9 mouse cellular contexts compared by ENCODE assay signal in the genomic region with DNA sequence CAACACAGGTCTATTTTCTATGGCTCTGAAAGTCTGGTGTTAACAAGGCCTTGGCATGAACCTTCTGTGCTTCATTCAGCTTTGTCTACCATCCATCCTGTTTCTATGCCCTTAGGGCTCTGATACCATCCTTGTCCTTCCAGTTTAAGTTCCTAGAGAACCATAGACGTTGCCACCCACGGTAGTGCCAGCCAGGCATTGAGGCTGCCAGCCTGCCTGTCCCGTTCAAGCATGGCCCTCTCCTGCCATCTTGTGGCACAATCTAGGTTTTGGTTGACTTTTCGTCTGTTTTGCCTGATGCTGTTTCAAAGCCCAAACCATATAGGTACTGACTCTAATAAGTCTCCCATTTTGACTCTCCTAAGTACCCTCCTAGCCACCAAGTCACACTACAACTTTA. TPM values are rescaled to one million over a fixed set of nuclear protein-coding genes. Genes with fewer than 3 reads are reported as not detected.
DNase-seq lines count a peak whose midpoint lies in the region; ATAC-seq and TF ChIP-seq lines count a peak whose summit lies in the region.
"Had no signal": no experiment of that assay in that cellular context is flagged by ENCODE, and none has a peak within 500 bp of the region (broad histone marks: within the 10 kb centered on the region; RNA-seq: fewer than 3 reads in every experiment).

No protein-coding gene starts in this region.

- in situ Hi-C loops in ES-E14 (cut with MboI; ENCODE audit: low sequenced_read_pairs in 2 of 2, unreplicated experiment in 2 of 2) = loop anchor here in 1 of 2 experiments (10.0 kb wide), 1 partner anchor 413 kb away; no protein-coding TSS in a partner anchor

- H3K9me3 ChIP-seq in ES-E14 (ENCODE audit: control insufficient read depth, insufficient read depth, low read depth, low read length) = no peaks in the 10 kb centered on the region
- H3K9me3 ChIP-seq in forebrain, embryonic 13.5 days (replicated peaks) = no peaks in the 10 kb centered on the region
- H3K9me3 ChIP-seq: liver, embryonic 15.5 days had no signal

- intact Hi-C loops in heart, postnatal 14 days (cut with DNase I) = loop anchor here (1.0 to 10.0 kb wide), 2 partner anchors 198 to 813 kb away; no protein-coding TSS in a partner anchor

- H3K9ac ChIP-seq in ES-E14 (ENCODE audit: insufficient read depth, low read depth, low read length, poor library complexity, severe bottlenecking) = no peak overlapping the region
- H3K9ac ChIP-seq in forebrain, embryonic 13.5 days = no peak overlapping the region
- H3K9ac ChIP-seq: liver, embryonic 15.5 days had no signal

- peak; percentile 94 for TF ChIP-seq CTCF in brain, embryonic 14.5 days (IDR thresholded peaks at IDR 0.05; ENCODE audit: borderline replicate concordance, extremely low read depth, insufficient read depth, insufficient read length)

- H3K27me3 ChIP-seq in forebrain, embryonic 13.5 days = peaks cover 7% of the 10 kb centered on the region
- H3K27me3 ChIP-seq: liver, embryonic 15.5 days had no signal

- no peak overlapping the region for H3K4me2 ChIP-seq in forebrain, embryonic 13.5 days
- H3K4me2 ChIP-seq: liver, embryonic 15.5 days had no signal

- no peak overlapping the region for H3K4me3 ChIP-seq in ES-E14 (ENCODE audit: insufficient read depth in 1 of 2, low read depth in 1 of 2, low read length in 2 of 2, poor library complexity in 1 of 2, severe bottlenecking in 1 of 2)
- H3K4me3 ChIP-seq in forebrain, embryonic 13.5 days = no peak overlapping the region
- H3K4me3 ChIP-seq: liver, embryonic 15.5 days had no signal

- TF ChIP-seq POLR2A in brain, embryonic 14.5 days (IDR thresholded peaks at IDR 0.05; ENCODE audit: borderline replicate concordance, extremely low read depth, insufficient read depth, insufficient read length, poor library complexity, severe bottlenecking) = no peak

- H3K4me1 ChIP-seq in ES-E14 (ENCODE audit: control insufficient read depth in 2 of 2, insufficient read depth in 2 of 2, low read length in 2 of 2, poor library complexity in 1 of 2) = no peaks in the 10 kb centered on the region
- peaks cover 3% of the 10 kb centered on the region; the same call in 1 of the 2 replicates for H3K4me1 ChIP-seq in forebrain, embryonic 13.5 days
- H3K4me1 ChIP-seq: liver, embryonic 15.5 days had no signal

- ATAC-seq in forebrain, embryonic 13.5 days = peak; percentile 69
- no peak for ATAC-seq in monocyte, adult 5-6 weeks (replicated peaks; ENCODE audit: insufficient number of reproducible peaks, low FRiP score, low TSS enrichment, poor library complexity, severe bottlenecking)

- no peak for DNase-seq in ES-E14 (ENCODE audit: low read depth, low spot score)
- peak; percentile 88 for DNase-seq in brain, embryonic 14.5 days (ENCODE audit: low read depth)
- DNase-seq in heart, postnatal 14 days = peak; percentile 69 to 82
- peak; percentile 69 to 86 for DNase-seq in kidney, postnatal 36 days
- peak; percentile 78 for DNase-seq in lung, postnatal 25 days (ENCODE audit: low spot score)
- DNase-seq in retina, postnatal 7 days (ENCODE audit: low read depth, low spot score) = peak; percentile 55

- H3K27ac ChIP-seq in ES-E14 (ENCODE audit: insufficient read depth, low read depth, low read length, poor library complexity, severe bottlenecking) = no peak overlapping the region
- H3K27ac ChIP-seq in forebrain, embryonic 13.5 days = no peak overlapping the region
- H3K27ac ChIP-seq: liver, embryonic 15.5 days had no signal

- 10% methylated on average over 4 of the region's 4 CpGs for WGBS in forebrain, embryonic 13.5 days

- H3K36me3 ChIP-seq in ES-E14 (ENCODE audit: control insufficient read depth, insufficient read depth, low read length, poor library complexity, severe bottlenecking) = no peaks in the 10 kb centered on the region
- H3K36me3 ChIP-seq in forebrain, embryonic 13.5 days (ENCODE audit: poor library complexity, severe bottlenecking) = no peaks in the 10 kb centered on the region
- H3K36me3 ChIP-seq: liver, embryonic 15.5 days had no signal

TF ChIP-seq in ES-E14, 5 proteins besides CTCF, POLR2A, EP300 and RAD21:
- TF ChIP-seq ZC3H11A (IDR thresholded peaks at IDR 0.05; ENCODE audit: borderline replicate concordance, low read depth, low read length) = peak; percentile 87
- no peak for TF ChIP-seq MAFK (IDR thresholded peaks at IDR 0.05; ENCODE audit: insufficient read depth, low read depth, low read length)

RNA-seq across cellular contexts. Expression of gene Iyd, which starts 8.7 kb away (rescaled TPM):
- 0.16 TPM in 1 of 2 replicates, not detected in the other for total RNA-seq in ES-E14 (2012; rRNA removed)
- 0.20 and 0.30 TPM in 2 replicates for polyA plus RNA-seq in brain, embryonic 14.5 days (2012; rRNA removed)
- 0.24 and 0.37 TPM in 2 replicates for polyA plus RNA-seq in forebrain, embryonic 13.5 days (2015; fragmentation: Nextera tagmentation; extraction: Ambion mirVana)
- total RNA-seq in heart, postnatal 14 days (2021) = under 1 TPM; 0.15 to 0.29 TPM
- not detected in 3 replicates for total RNA-seq in monocyte, adult 5-6 weeks (2017)
